Mouse (Mus musculus) gastrocnemius, postnatal 14 days (tissue): ENCODE measurements around the gene Milr1. TPM values are rescaled to one million over a fixed set of nuclear protein-coding genes. Genes with fewer than 3 reads are reported as not detected.
"Not testable (repeated sequence)": the region's sequence is repeated elsewhere in the genome, so short reads cannot be mapped to it uniquely, and the experiment has no call there.

Experiments used
- DNase-seq: peaks from one replicate; pipeline ENCODE4 v3.0.0; 2021; ENCODE audit warnings: mixed read lengths
- intact Hi-C: fragments of 180-260 bp; cut with DNase I; formaldehyde crosslinking; loops from one replicate; pipeline ENCODE4 v1.15.1; 2025; ENCODE audit warnings: low total_unique reads
- microRNA-seq, 2 experiments: library from miRNA; unstranded; fragments of <30 nt; microRNA quantifications; one replicate each; pipeline ENCODE4 v1.2.0; 2021
- total RNA-seq, 2 experiments: library from RNA; stranded (reverse); gene quantifications; 2 replicates each; pipeline ENCODE4 v1.2.3; 2021

Gene Milr1
- total RNA-seq, 2 experiments from 2014 or later, result 0.55 to 0.84 TPM

DNA sequence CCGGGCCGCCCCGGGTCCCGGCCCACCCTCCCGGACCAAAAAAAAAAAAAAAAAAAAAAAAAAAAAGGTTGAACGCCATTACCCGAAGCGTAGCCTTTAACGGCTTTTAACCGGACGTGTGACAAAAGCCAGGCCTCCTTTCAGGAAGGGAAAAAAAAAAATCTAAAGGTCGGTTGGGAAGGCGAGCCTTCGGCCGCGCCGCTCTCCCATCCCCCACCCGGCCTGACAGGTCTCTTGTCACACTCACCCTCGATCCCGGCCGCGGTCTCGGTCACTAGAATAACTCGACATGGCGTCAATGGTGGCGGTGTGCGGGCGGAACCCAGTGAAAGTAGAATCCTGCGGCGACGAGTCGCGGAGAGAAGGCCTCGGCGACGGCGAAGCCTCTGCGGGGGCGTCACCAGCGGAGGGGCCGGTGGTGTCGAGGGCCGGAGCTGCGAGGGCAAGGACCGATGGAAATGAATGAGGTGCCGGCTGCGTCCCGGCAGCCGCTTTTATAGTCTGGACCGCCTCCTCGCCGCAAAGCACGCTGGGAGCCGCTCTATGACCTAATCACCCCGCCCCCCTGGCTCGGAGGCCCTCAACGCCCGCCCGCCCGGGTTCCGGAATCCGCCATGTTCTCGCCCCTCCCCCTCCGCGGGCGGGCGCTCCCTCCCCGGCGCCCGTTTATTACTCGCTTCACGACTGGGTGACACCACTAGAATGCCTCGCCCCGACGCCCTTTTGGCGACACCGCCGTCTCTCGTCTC lies 37.2 kb downstream of the Milr1 start:
- intact Hi-C loops, result no loop called here
- peak; percentile 99 for DNase-seq

DNA sequence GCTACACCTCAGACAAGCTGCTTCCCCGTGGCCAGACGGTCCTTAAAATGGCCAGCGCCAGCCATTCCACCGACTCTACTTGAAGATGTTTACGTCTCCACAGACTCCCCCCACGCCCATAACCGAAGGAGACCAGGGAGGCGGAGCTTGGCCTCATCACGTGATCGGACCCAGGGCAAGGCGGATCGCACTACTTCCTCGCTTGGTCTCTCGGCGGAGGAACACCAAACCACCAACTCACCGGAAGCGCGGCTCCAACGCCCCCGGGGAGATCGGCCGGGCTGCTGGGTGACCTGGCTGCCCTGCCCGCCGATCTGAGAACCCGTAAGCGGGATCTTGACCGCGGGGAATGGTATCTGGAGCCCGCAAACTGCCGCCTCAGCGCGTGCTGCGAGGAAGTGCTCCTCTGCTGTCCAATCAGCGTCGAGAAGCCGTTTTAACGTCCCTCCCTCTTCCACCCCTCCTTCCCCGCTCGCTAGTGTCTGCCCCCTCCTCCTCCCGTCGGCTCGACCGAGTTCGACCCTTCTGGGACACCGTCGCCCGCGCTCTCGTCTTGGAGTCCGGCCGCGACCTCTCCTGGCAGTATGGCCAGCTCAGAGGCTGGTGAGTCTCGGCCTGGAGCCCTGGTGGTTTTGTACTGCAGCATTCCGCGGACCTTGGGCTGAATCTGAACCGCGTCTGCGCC lies 37.9 kb downstream of the Milr1 start, which contains the start of the genes Ddx5 and Cep95:
Gene Ddx5, minus strand, starts transcription at position 411 of the 685 bp plus-strand sequence.
Gene Cep95, plus strand, starts transcription at position 478 of the 685 bp plus-strand sequence.
- peak; percentile 97 for DNase-seq
- intact Hi-C loops, result no loop called here

DNA sequence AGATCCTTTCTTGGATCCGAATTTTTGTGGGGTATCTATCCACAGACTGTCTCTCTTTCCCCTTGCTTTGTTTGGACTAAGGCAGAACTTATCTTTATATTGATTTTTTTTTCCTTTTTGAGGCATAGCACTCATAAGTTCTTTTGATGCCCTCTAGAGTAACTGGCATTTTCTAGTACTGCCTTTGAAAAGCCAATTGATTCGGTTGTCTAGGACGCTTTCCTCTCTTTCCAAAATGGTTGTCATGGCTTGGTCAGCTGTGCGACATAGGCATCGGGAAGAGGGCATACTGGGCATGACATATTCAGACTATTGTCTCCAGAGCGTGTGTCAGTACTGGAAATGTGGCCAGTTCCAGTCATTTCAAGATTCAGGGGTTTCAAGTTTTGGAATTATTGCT lies 38.6 kb downstream of the Milr1 start:
- no peak for DNase-seq
- intact Hi-C loops, result no loop called here

DNA sequence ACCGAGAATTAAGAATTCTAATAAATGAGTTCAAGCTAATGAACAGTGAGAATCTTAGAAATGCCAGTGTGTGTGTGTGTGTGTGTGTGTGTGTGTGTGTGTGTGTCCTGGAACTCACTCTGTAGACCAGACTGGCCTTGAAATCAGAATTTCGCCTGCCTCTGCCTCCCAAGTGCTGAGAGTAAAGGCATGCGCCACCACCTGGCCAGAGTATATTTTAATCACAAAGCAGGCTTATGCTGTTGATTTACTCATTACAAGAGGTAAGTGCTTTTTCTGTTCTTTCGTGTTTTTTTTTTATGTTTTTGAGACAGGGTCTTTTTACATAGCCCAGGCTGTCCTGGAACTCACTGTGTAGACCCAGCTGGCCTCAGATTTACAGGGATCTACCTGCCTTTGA lies 42.8 kb downstream of the Milr1 start:
- no peak for DNase-seq
- intact Hi-C loops, result no loop called here

DNA sequence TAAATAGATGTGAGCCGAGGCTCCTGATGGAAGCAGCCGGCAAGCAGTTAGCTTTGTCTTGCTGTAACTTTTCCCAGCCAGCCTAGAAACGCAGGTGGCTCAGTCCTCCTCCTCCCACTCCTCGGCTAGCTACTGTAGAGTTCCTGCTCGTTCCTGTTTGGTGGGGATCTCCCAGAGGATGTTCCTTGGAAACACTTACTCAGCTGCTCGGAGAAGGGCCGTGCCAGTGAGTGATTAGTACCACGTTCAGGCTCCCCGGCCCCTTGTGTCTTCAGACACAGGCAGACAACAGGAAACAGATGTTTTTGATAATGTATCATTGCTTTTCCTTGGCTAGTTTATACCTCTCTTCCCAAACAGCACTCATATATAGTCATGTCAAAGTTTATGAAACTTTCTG lies 44.7 kb downstream of the Milr1 start:
- DNase-seq, result peak; percentile 27
- intact Hi-C loops, result no loop called here

DNA sequence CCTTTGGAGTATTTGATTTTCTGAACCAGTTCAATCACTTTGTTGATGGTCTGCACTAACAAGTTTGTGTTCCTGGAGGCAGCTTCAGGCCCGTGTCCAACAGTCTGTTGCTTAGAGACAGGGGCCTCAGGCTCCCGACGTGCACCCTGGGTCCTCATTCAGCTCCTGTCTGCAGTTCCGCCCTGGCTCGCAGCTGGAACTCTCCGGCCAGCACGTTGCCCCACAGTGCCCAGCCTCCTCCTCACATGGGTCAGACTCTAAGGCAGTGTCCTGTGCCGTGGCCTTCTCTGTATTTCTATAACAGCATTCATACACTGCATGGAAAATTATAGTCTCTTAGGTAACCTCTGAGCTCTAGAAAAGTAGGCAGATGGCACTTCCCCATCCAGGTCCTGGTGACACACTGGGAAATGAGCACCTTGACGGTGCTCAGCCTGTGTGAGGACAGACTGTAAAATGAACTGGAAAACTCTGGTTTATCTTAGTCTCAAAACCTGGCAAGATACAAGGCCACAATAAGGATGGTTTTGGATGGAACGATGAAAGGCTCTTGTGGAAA lies 51.1 kb downstream of the Milr1 start:
- intact Hi-C loops, result no loop called here

DNA sequence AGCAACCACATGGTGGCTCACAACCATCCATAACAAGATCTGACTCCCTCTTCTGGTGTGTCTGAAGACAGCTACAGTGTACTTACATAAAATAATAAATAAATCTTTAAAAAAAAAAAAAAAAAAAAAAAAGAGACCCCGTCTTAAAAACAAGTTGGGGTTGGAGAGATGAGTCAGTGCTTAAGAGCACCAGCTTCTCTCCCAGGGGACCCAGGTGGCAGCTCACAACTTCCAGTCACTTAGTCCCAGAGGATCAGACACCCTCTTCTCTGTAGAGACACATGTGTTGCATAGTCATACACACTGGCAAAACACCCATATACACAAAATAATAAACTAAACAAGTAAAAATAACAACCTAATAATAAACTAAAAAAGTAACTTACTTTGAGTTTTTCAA lies 56.4 kb downstream of the Milr1 start:
- intact Hi-C loops, DNase-seq: not testable (repeated sequence)

More for the DNA sequence above, 51.1 kb downstream of the Milr1 start:
- DNase-seq, result peak; percentile 26

DNA sequence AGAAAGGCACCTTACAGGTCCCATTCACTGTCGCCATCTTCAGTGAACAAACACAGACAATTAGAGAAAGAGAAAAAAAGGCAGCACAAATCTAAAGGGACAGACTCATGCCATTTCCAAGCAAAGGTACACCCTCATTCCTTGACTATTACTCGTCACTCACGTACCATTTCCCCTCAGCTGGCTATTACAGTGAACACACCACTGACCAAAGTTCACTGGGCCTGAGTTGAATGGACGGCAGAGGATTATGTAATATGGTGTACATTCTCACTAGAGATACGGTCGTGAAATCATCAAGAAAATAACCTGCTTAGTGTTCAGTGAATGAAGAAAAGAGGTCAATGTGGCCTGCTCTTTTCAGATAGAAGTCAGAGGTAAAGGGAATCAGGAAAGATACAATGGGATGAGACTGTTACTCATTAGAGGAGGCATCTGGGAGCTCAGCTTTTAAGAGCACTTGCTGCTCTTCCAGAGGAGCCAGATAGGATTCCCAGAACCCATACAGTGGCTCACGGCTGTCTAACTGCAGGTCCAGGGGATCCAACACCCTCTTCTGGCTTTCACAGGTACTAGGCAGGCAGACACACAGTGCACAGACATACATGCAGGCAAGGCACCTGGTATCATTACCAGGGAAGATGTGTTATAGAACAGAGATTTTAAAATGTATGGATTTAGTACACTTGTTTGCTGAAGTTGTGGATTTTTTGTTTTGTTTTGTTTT lies 61.5 kb downstream of the Milr1 start:
- no peak for DNase-seq
- intact Hi-C loops, result no loop called here

DNA sequence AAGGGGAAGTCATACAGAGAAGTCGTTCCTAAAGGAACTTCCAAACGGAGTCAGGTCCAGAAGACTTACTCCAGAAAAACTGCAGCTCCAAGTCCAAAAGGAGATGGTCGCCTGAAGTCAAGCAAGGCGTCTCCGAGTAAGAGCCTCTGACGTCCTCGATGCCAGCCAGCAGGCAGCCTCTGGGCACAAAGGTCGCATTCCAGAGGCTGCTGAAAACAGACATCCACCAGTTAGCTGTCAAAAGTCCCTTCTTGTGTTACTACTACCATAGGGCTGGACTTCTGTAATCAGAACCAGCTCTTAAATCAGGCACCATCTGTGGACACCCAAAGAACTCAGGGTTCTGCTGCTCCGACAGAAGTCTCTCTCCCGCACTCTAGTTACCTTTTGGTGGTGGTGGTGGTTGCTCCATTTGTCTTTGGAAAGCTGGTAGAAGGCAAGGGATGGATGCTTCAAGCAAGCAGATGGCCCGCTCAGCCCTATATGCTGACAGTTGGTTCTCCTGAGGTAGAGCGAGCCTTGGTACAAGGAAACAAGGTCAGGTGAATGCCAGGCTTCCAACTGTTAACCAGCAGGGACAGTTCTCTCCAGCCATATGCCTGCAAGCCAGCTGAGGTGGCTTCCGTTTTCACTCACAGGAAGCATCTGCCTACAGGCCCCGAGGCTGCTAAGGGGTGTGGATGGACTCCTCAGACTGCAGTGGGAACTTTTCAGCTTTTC lies 63.7 kb downstream of the Milr1 start:
- DNase-seq, result no peak
- intact Hi-C loops, result no loop called here

DNA sequence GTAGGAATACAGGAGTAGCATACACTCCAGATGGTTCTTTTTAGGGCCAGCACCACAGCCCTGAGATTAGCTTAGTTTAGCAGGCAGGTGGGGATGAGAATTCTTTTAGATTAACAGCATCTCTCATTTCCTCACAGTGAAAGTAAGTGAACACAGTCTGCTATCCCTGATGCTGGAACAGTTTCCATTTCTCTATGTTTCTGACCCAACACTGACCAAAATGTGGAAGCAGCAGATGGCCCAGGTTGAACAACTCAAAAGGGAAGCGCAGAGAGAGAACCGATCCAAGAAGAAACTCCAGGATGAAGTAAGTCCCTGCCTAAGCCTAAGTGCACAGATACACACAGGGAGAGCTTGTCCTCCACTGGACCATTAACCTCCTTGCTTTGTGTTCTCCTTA lies 64.3 kb downstream of the Milr1 start:
- intact Hi-C loops, result no loop called here
- no peak for DNase-seq

DNA sequence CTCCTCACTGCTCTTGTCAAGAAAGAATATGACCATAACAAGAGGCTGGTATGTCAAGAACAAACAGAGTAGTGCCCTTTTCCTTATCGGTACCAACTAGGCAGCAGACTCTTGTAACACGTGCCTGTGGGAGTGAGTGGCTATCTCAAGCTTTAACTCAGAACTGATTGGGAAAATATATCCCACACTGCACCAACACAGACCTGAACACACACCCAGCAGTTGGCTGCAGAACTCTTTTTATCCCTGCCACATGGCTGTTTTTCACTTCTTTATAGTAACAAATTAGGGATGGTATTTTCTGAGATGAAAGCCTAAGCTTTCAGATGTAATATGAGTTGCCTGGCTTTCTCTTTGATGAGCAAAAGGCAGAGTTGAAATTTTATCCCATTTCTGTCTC lies 64.7 kb downstream of the Milr1 start:
- intact Hi-C loops, result no loop called here
- no peak for DNase-seq

DNA sequence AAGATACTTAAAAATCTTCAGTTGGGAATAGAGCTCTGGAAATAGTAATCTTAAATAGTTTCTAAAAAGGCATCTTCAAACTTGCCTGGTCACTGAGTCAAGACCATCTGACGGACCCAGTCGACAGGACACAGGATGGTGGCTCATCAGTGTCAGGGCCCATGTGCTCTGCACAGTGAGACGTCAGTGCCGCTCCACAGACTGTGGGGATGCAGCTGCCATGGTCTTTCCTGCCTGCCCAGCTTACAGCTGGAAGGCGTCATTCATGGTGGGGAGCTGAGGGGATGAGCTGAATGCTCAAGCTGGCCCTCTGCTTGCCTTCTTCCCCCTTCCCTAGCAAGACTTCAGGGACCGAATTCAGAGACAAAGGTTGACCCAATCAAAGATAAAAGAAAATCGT lies 65.3 kb downstream of the Milr1 start:
- DNase-seq, result no peak
- intact Hi-C loops, result no loop called here

DNA sequence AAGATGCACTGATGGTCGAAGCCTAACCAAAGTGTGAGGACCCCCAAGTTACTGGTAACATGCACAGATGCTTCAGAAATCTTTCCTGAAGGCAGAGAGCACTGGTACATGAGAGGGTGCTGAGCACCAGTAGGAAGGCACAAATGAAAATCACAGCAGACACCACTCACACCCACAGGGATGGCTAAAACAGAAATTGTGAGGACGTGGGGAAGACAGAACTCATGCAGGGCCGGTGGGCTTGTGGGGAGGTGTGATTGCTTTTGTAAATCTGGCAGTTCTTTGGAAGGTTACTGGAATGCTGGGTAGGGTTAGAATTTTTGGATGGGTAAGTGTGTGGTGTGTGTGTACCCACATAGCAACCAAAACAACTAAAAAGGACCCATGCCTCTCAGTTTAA lies 66.1 kb downstream of the Milr1 start:
- no peak for DNase-seq
- intact Hi-C loops, result no loop called here

DNA sequence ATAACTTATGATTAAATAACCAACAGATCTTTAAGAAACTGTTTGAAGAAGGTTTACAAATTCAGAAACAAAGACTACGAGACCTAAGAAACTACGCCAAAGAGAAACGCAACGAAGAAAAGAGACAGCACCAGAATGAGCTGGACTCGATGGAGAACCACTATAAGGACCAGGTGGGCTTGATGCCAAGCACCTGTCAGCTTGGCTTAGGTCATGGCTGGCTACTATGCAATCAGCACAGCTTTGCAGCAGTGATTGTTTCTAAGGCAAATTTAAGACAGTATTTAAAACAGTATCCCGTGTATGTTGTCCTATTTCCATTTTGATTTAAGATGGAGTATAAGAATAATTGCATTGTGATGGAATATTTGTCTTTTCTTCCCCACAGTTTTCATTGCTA lies 66.8 kb downstream of the Milr1 start:
- intact Hi-C loops, result no loop called here
- no peak for DNase-seq

DNA sequence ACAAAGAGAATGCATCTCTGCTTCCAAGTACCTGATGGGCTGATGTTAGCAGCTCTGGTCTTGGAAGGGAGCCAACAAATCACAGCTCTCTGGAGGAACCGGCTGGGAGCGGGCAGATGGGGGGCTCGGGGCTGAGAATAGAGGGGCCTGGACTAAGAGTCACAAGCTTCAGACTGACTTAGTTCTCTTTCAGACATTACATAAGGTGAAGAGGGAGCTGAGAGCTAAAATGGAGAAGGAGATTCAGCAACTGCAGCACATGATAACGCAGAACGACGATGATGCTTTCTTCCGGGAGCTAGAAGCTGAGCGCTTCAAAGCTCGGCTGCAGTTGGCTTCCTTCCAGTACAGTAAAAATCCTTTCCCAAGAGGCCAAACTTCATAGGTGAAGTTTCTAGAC lies 67.3 kb downstream of the Milr1 start:
- intact Hi-C loops, result no loop called here
- no peak for DNase-seq

Small RNA genes lying within 50 kb of the gene (microRNA-seq; reads per million reads assigned to microRNA genes)
- gene Gm25994 (0 reads per million in 2 experiments), gene Mir3064 (6.5 to 10.2 reads per million in 2 experiments)

Other genes with a start within 250 kb of the Milr1 start
- 10 to 100 TPM; 25.2 to 26.5 TPM for gene Tex2, start 137.8 kb upstream of the Milr1 start, total RNA-seq
- gene Pecam1, start 598 bp upstream of the Milr1 start, total RNA-seq, result 10 to 100 TPM; 92.5 to 98.5 TPM
- gene Polg2, start 28.3 kb downstream of the Milr1 start, total RNA-seq, result 1 to 10 TPM; 3.1 to 3.5 TPM
- 100 to 1,000 TPM; 203 to 252 TPM for gene Ddx5, start 38.0 kb downstream of the Milr1 start, total RNA-seq
- gene Cep95, start 38.0 kb downstream of the Milr1 start, total RNA-seq, result 1 to 10 TPM; 4.9 to 5.0 TPM
- gene Smurf2, start 169.5 kb downstream of the Milr1 start, total RNA-seq, result 10 to 100 TPM; 20.8 to 21.7 TPM
- gene Kpna2, start 248.3 kb downstream of the Milr1 start, total RNA-seq, result 10 to 100 TPM; 12.3 to 21.9 TPM